Mouse (Mus musculus) right cerebral cortex, adult 18-20 months (tissue): ENCODE results near the gene Rara.
"Not testable (repeated sequence)": the region's sequence is repeated elsewhere in the genome, so short reads cannot be mapped to it uniquely, and the experiment has no call there.

ENCODE experiments used
- DNase-seq: peaks from one replicate; pipeline ENCODE4 v3.0.0; 2022; ENCODE audit warnings: mixed read lengths

Rara gene

GRCm38 (mm10) chr11:98922851-98923711 is 4.5 kb upstream of the Rara start:
- not testable (repeated sequence) for DNase-seq

DNA sequence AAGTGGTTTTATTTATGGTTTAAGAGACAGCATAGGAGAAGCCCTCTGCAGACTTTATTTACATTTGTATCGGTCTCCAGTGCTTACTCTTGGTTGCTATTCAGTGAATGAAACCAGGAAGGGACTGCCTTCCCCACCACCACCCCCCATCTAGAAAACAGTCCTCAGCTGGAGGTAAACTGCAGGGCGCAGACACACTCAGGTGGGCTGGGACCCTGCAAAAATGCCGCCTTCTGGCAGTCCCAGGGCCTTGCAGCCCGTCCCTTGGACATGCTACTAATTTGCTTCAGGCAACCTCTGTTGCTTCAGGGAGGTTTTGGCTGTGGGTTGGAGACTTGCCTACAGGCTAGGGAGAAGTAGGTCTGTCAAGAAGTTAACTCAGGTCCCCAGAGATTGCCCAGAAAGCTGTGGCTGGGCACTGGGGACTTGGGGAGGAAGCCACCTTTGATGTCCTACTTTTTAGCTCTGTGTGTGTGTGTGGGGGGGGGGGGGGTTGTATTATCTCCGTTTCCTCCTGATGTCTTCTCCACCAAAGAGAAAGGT is 2.9 kb upstream of the Rara start:
- DNase-seq = no peak

DNA sequence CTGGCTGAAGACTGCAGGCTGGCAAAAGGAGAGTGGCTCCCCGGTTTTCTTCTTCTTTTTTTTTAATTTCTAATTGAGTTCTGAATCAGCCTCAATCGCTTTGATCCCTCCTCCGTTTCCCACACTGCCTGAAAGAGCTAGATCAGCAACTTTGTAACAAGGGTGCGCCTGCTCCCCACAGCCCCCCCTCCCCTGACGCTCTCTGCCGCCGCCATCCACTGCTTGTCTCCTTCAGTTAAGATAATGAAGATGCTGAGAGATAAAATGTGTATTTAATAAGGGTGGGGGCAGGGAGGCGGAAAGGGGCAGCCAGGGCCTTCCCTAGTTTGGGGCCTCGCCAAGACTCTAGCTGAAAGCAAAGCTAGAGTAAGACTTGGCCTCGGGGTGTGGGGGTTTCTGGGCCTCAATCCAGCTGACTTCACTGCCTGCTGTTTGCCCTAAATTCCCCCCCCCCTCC is 2.3 kb upstream of the Rara start:
- DNase-seq = no peak

GRCm38 (mm10) chr11:98925868-98926311 is 1.7 kb upstream of the Rara start:
- no peak for DNase-seq

GRCm38 (mm10) chr11:98926553-98926952 is 1.1 kb upstream of the Rara start:
- no peak for DNase-seq

DNA sequence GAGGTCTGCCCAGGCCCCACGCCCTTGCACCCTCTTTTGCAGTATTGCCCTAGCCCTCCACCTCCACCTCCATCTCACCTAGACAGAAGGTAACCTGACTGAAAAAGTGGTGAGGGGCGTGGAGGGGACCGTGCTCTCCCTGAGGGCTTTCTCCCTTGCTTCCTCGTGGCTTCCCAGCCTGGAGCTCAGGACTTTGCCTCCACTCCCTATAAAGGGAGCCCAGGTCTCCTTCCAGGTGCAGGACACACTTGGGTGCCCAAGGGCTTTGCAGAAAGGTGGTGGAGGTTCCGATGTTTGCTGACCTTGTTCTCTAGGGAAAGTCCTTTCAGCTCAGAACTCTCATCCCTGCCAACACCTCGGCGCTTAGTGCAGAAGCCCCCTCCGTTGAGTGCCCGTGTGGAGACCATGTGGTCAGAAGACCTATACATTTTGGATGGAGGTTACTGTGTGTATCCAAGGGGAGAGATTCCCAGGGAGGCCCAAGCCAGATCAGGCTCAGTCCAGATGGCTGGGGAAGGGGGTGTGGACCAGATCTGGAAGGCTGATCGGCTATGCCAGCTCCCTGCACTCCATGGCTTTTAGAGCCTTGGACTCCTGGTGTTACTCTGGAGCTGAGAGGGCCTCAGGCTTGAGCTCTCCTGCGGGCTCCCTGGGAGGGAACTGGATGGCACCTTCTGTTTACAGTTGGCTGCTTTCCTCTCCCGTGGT is 722 bp downstream of the Rara start:
- no peak for DNase-seq

- no peak for DNase-seq
Measured at GRCm38 (mm10) chr11:98929503-98929902, 1.9 kb downstream of the Rara start.

- no peak for DNase-seq
Measured at GRCm38 (mm10) chr11:98930127-98930601, 2.5 kb downstream of the Rara start.

DNA sequence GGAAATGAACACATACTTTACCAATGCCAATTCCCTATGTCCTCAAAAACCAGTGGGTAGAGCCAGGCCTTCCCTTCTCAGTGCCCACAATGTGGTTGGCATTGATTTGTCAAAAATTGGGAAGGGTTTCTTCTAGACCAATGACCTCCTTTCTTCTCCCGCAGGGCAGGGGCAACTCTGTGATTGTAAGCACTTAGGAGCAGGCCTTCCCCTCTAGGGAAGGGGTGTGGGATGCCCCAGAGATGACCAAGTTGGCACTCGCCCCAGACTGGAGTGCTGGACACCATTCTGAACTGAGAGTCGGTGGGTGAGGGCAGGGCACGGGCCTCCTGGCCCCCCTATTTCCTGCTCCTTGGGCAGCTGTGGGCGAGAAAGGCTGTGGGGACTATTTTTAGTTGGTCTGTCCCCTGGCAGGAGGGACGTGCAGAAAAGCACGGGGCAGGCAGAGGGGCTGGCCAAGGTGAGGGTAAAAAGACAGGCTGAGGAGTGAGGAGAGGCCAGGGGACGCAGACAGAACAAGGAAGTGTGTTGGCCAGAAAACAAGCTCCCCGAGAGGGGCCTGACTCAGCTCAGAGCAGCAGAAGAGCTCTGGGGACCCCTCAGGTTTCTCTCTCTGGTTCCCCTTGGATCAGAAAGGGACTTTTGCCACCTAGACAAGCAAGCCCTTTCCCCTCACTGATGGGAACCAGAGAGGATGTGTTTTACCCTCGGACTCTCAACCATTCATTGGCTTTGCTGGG is 3.3 kb downstream of the Rara start:
- DNase-seq = no peak

DNA sequence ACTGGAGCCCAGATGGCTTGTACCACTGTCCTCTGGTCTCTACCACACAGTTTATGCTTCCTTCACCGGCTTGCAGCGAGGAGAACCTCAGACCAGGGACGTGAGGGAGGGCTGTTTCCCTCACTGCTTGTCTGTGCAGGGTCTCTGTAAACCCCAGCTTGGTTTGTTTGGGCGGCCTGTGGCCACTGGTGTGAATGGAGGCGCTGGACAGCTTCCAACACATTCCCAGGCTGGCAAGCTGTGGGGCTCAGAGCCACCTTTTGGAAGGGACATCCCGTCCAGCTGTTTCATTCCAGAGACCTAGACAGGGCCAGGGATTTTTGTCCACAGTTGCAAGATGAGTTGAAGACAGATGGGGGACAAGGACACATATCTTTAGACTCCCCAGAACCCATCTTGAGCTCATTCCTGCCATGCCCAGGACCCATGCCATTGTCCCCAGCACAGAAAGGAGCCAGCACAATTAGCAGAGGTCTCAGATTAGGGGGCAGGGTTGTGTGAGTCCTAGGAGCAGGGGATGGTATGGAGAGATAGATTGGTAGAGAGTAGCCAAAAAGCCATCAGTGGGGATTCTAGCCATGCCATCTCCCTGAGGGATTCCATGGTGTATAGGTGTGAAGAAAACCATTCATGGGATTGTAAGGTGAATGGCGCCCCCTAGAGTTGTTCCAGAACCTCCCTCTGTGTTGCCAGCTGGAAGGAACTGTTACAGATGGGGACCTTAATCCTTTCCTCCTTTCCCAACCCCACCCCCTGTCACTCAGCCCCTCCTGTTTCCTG is 4.1 kb downstream of the Rara start:
- no peak for DNase-seq

GRCm38 (mm10) chr11:98932293-98933091 is 4.9 kb downstream of the Rara start:
- no peak for DNase-seq

- peak; percentile 83 for DNase-seq
Measured at GRCm38 (mm10) chr11:98933151-98933550, 5.5 kb downstream of the Rara start.

DNA sequence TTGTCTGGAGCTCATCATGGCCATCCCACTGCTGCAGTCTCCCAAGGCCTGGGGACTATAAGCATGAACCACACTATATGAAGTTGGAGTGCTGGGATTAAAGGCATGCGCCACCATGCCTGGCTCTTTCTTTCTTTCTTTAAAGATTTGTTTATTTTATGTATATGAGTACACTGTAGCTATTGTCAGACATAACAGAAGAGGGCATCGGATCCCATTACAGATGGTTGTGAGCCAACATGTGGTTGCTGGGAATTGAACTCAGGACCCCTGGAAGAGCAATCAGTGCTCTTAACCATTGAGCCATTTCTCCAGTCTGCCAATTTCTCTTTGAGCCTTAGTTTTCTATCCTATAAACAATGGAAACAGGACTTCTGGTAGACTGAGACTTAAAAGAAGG is 6.2 kb downstream of the Rara start:
- DNase-seq = not testable (repeated sequence)

DNA sequence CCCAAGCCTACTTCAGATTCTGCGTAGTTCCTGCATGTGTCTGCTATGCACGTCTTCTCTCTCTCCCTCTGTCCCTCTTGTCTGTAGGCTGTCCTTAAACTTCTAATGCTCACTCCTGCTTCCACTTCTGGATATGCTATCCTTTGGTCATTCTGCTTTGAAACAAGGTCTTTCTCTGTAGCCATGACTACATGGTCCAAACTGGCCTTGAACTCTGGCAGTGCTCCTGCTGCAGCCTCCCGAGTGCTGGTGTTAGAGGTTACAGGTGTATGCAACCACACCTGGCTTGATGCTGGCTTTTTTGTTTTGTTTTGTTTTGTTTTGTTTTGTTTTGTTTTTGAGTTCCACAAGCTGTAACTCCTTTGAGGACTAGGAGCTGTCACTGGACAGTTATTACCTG is 6.7 kb downstream of the Rara start:
- no peak for DNase-seq

DNA sequence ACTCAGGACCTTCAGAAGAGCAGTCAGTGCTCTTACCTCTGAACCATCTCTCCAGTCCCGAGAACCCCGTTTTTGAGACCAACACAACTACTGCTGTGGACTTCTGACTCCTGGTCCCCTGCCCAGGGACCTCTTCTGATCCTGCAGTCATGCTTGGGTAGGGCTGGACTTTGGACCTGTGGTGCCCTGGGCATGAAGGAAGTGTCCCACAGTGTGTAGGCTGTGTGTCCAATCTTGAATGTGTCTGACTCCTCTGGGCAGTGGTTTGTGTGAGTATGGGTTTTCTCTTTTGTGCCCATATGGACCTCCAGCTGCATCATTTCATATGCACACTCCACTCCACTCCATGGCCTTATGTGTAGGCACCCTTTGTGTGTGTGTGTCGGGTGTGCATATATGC is 7.5 kb downstream of the Rara start:
- no peak for DNase-seq

DNA sequence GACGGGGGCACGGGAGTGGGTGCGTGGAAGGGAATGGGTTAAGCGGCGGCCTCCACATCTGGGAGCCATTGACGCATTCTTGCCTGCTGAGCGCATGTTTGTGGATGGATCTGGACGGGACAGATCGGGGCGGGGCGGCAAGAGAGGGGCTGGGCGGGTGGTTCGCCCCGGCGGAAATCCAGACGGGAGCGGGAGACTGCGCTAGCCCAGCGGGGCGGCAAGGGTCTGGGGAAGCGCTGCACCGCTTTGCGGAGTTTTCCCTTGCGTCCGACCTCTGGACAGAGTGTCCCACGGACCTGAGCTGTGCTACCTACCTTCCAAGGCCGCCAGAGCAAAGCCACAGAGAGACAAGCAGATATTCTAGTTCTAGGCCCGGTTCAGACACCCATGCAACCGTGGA is 8.6 kb downstream of the Rara start:
- no peak for DNase-seq

- DNase-seq = no peak
Measured at GRCm38 (mm10) chr11:98936606-98937409, 9.2 kb downstream of the Rara start.

DNA sequence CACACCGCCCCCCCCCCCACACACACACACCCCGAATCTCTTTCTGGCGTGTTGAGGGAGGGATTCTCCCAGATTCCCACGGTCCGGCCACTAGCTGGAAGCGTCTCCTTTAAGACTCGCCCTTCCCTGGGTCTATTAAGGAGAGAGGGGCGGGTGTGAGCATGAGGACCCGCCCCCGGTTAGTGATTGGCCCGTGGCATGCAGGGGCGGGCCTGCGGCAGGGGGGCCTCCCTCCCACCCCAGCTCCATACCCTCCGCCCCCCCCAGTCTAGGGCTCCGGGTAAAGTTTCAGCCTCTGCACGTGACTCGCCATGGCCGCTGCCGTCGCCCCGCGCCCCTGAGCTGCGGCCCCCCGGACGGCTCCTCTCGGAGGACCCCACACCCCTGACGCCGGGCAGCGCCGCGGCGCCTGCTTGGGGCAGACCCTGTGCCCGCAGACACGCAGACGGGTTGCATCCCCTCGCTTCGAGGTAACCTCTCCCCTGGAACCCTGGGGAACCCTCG is 9.8 kb downstream of the Rara start:
- peak; percentile 76 for DNase-seq

- DNase-seq = no peak
Measured at GRCm38 (mm10) chr11:98937914-98938694, 10.5 kb downstream of the Rara start.
